Mouse (Mus musculus): ENCODE measurements around the gene Pxn.
"Not testable (repeated sequence)": the region's sequence is repeated elsewhere in the genome, so short reads cannot be mapped to it uniquely, and the experiment has no call there.

Gene Pxn

DNA sequence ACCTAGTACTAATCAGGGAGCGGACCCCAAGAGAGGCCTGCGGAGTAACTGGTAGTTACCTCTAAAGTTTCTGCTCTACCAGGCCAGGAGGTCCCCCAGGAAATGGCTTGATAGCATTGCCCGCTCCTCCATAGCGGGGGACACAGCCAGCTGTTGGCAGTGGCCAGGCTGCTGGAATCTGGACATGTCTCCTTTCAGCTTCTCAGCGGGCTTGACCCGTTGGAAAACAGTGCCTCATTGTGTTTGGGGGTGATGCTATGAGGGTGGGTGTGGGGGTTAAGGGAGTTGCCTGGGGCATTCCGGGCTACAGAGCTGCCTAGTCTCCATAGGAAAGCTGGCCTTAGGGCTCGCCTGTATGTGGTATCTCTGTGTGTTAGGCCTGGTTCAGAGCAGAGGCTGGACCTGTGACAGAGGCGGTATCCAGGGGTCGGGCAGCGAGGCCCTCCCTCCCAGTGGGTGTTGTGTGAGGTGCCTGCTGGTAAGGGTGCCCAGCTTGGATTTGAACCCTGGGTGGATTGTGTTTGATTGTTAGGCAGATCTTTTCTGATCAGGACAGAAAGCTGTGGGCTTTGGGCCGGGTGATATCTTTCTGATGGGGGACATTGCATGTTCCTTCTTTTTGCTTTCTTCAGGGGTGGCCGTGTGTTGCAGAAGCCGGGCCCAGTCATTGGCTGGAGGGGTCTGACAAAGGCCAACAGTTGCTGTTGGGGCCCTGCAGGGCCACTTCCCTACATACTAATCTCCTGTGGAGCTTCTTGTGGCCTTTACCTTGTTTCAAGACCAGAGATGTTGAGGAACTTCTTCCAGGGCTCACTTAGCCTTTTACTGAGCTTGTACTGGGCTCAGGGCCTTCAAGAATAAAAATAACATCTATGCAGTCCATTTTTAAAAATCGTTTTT lies 3.6 kb downstream of the Pxn start:
- no peak for DNase-seq

DNA sequence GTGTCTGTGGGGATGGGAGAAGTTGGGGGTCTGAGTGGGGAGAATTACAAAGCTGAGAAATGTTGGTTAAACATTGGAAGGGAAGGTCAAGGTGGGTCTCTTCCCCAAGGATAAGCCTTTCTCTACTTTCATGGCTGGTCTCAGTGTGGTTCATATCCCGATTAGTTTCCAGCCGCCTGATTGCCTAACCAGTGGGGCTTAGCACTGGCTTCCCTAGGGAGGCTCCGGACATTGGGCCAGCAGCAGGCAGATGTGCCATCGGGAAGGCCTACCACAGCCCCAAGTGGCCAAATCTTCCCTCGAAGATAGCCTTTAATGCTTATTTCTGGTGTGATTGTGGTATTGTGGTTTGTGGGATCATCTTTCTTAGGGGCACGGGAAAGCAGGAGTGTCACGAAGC lies 5.9 kb downstream of the Pxn start:
- DNase-seq: no peak

DNA sequence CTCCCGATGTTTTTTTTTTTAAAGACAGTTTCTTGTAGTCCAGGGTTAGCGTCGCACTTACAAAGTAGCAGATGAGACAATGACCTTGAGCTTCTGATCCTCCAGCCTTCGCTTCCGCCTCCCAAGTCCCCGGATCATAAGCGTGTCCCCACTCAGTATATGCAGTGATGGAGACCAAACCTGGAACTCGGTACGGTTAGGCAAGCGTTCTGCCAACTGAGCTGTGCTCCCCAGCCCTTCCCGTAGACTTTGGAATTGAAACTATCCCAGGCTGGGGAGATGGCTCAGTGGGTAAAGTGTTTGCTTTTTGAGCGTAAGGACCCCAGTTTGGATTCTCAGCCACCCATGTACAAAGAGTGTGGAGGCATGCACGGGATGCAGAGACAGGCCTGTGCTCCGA lies 6.8 kb downstream of the Pxn start:
- DNase-seq: no peak

DNA sequence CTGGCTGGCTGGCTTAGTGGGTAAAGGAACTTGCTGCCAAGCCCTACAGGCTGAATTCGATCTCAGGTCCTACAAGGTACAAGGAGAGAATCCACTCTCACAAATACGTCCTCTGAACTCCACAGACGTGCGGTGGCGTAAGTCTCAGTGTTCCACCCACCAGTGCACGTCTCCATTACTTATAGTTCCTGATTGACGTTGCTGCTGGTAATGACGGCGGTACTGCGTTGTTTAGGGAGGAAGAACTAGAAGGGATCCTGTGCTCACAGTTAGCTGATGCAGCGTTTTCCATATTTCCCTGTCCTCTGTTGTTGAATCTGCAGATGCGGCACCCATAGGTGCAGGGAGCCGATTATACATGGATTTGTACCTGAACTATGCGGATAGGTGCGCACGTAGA lies 7.2 kb downstream of the Pxn start:
- DNase-seq: no peak

DNA sequence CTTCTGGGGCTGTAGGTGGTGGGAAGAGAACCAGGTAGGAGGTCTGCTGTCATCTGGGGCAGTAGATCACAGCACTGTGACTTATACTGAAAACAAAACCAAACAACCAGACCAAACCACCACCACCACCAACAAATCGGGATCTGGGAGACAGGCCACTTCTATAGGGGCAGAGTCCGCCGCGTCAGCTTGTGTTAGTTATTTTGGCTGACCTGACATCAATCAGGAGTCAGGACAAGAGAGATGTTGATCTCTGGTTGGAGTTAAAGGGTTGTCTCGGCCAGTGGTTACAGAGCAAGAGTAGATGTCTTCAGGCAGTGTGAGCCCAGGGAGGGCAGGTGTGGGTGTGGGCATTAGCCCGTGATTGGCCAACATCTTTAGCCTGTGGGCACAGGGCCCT lies 7.9 kb downstream of the Pxn start:
- DNase-seq: no peak

DNA sequence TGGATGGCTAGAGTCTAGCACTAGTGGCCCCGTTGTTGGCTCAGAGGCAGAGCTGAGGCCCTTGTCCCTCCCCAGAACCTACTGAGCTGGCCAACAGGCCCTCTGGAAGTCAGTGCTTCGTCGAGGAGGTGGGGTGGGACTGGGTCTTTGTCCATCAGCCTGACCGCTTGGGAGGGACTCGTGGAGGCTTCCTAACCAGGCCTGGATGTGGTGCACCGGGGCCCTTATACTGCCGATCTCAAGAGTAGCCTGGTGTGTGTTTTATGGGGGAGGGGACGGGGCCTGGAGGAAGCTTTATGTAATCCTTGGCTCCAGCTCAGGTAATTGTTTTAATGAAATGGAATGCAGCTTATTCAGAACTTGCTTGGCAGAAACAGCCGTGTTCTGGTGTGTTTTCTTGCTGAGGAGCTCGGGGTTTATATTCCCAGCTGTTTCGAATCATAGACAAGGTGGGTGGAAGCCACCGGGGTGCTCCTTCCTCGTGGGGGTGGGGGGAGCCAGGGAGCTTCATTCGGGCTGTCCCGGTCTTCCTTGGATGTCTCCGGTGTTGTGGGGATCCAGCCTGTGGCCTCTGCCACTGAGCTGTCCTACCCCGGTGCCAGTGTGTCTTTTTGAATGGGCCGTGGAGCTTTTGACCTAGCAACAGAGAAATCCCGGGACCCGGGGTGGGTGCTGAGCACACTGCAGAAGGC lies 8.6 kb downstream of the Pxn start:
- no peak for DNase-seq

DNA sequence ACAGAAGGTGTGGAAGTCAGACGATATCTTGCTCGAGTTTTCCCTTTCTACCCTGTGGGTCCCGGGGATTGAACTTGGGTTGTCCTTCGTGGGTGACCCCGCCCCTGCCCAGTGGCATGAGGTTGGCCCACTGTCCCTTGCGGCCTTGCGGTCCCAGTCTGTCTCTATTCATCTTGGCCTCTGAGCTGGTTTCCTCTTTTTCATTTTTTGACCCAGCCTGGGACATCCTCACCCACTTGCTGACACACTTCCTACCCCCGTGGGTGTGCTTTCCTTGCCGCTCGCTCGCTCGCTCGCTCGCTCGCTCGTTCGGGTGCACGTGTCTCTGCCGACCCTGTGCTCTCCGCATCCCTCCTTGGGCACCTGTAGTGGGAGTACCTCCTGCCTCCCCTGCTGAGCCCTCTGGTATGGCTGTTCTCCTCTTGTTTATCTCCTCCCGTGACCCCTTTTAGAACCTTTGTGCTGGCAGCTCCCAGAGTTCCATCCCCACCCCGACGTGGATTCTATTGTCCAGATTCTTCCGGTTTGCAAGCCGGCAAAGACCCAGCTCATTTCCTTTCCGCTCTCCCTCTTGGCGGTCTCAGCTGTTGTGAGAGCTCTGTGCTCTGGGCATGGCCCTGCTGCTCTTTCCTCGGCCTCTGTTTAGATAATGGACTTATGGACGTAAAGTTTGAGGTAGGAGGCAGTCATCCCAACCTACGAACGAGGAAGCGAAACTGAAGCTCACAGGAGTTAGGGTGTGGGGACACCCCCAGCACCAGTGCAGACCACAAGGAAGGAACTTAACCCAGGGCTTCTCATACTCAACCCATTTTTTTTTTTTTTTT lies 9.8 kb downstream of the Pxn start:
- no peak for DNase-seq

DNA sequence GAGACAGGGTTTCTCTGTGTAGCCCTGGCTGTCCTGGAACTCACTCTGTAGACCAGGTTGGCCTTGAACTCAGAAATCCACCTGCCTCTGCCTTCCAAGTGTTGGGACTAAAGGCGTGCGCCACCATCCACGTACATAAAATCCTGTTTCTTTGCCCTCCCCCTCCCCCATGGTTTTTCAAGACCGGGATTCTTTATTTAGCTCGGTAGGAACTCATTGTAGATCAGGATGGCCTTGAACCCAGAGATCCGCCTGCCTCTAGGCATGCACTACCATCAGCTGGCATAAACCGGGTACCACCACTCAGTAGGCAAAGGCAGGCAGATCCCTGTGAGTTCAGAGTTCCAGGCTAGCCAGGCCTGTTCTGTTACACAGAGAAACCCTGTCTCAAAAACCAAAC lies 10.4 kb downstream of the Pxn start:
- no peak for DNase-seq

DNA sequence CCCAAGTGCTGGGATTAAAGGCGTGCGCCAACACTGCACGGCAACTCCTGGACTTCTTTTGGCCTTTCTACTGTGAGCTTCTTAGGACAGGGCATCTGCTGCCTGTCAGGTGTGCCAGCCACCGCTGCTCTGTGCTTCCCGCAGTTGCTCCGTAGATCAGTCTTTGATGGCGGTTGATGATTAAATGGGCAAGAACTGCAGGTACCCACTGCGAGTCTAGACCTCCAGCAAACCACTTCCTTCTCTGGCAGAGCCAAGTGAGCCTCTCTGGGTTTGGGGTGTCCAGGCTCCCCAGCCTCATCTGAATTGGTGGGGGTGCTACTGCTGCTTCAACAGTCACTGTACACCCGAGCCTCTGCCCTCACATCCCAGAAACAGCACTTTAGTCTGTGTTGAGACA lies 11.0 kb downstream of the Pxn start:
- DNase-seq: no peak

DNA sequence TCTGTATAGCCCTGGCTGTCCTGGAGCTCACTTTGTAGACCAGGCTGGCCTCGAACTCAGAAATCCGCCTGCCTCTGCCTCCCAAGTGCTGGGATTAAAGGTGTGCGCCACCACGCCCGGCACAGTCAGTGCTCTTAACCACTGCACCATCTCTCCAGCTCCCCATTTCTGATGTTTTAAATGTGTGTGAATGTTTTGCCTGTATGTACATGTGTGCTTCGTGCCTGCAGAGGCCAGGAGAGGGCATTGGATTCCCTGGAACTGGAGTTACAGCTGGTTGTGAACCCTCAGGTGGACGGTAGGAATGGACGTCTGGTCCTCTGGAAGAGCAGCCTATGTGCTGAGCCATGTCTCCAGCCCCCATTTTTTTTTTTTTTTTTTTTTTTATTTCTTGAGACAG lies 11.7 kb downstream of the Pxn start:
- not testable (repeated sequence) for DNase-seq

DNA sequence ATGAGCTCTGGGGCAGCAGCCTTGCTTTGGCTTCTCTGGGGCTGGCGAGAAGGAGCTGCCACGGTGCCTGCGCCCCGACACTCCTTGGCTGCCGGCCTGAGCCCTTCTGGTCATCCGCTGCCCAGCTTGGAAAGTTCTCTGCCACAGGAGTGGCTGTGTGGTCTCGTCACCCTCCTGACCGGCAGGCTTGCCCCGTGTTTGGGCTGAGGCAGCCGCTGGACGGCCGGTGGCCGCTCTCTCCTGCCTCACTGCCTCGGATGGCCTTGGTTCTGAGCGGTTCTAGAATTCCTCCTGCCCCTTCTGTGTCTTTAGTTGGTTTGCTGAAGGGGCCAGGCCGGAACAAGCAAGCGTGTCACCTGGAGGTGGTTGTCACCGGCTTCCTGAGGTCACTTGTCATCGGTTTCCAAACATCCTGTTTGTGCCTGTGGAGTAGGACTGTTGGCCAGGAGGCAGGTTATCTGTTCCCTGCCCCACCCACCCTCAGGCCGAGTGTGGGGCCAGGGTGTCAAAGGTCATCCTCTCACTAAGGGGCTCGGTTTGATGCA lies 13.9 kb downstream of the Pxn start:
- DNase-seq: no peak

DNA sequence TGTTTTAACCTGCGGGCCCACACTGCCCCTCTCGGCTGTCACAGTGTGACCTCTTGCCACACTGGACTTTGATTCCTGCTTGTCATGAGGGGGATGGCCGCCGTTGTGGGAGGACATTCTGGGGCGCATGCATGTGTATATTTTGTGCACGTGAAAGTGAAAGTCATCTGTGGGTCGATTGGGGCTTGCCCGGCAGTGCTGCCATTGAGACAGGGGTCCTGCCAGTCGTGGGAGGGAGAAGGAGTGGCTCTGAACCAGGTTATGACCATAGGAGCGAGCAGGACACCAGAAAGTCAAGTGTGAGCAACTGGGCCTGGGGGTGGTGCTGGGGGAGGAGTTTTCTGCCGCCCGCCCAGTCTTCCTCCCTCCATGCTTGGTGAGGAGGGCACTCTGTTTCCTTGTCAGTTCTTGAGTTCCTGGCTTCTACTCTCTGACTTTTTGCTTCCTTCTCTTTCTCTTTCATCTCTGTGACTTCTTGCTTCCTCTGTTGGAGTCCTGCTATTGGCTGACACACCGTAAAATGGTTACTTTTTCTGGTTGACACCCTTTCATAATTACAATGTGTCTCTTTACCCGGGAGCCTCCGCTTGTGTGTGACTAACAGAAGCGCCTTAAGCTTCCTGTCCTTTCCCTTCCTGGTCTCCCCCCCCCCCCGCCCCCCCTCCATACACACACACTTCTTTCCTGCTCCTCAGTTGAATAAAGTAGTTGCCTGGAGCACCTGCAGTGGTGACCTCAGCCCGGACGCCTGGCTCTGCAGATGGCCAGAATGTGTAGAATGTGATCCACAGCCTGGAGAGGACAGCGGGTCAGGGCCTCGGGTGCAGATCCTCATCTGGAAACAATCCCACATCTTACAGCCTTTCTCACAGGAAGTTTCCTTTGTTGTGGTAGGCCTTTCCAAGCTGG lies 15.3 kb downstream of the Pxn start:
- no peak for DNase-seq

DNA sequence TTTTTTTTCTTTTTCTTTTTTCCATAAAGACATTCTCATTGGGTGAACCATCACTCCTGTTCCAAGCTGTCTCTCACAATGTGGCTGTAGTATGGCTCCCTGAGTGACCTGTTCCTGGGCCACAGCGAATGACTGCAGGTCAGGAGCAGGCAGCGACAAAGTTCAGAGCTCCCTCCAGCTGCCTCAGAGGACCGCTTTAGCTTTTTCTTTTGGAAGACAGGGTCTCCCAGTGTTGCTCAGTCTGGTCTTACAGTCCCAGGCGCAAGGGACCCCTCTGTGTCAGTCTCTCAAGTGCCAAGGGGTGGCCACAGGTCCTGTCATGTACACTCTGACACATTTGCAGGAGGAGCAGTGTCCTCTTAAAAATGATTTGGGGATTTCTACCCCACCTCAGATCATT lies 16.1 kb downstream of the Pxn start:
- DNase-seq: no peak

DNA sequence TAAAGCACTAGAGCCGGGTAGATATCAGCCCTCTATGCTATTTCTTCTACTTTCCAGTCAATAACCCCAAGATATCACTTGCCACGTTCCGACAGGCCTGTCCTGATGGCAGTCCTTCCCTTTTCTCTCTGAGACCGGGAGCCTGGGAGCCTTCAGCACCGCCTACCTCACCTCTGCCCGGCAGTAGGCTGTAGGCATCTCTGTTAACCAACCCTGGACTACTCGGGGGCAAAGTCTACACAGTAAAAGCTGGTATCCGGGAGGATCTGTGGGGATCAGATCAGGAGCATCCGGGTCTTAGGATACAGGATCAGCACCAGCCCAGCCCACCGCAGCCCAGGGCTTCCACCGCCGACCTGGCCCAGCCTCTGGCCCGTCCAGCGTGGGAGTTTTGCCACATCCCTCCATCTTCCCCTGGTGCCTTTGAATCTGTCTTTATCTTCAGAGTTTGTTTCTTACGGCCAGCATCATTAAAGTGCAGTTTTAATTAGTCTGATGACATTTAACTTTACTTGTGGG lies 16.6 kb downstream of the Pxn start:
- DNase-seq: no peak

DNA sequence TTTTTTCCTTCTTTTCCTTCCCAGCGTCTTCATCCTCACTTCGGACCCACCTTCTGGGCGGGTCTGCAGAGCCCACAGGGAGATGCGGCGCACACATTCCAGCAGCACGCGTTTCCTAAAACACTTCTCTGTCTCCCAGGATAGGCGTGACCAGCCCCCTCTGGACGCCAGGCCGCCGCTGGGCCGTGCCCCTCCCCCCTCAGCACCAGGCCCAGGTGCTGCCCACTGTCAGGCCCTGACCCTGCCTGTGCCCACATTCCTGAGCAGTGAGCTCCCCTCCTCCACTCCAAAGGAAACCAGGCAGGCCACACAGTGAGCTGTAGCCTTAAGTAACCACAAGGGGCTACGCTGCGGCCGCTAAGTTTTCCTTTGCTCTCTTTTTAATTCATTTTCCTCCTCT lies 17.5 kb downstream of the Pxn start:
- DNase-seq: no peak

DNA sequence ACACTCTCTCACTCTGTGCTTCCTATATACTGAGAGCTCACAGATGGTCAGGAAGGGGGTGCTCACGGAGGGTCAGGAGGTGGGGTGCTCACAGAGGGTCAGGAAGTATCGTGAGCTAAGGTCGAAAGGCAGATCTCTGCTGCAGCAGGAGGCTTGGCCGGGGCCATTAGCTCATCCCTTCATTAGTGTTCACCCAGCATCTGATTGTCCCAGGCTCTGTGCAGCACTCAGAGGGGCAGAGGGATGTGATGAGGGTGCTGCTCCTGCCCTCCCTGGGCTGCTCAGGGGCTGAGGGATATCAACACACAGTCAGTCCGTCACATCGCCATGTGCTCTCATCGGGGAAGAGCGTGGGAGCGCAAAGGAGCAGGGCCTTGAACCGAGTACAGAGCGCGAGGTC lies 18.0 kb downstream of the Pxn start:
- DNase-seq: no peak

DNA sequence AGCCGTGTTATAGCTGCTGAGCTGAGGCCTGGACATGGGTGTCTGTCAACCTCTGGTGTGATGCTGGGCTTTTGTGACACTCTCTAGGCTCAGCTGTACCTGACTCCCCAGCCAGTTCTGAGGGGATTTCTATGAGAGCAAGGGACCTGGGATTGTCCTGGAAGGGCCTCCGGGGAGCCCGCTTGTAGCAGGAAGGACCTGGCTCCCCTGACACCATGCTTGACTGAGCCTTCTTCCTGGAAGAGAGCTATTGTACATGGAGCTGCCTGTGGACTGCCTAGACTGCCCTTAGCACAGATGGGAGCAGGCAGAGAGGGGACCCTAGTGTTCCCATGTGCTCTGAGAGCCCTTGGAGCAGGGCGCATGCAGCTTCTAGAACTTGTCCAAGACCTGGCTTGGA lies 18.9 kb downstream of the Pxn start:
- DNase-seq: no peak

DNA sequence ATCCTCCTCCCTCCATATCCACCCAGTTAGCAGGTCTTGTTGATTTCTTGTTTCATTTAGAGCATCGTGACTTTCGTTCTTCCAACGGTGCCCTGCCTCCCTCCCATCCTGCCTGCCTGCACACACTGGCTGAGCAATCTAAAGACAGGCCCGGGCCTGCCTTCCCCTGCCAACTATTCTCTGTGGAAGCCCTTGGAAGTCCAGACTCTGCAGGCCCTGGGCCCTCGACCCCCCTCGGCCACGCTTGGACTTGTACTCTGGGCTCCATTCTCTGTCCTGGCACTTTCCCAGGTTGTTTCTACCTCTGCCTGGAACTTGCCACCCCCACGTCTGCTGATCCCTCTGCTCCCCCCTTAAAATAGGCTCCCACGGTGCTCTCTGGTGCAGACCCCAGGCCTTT lies 19.5 kb downstream of the Pxn start:
- DNase-seq: no peak

DNA sequence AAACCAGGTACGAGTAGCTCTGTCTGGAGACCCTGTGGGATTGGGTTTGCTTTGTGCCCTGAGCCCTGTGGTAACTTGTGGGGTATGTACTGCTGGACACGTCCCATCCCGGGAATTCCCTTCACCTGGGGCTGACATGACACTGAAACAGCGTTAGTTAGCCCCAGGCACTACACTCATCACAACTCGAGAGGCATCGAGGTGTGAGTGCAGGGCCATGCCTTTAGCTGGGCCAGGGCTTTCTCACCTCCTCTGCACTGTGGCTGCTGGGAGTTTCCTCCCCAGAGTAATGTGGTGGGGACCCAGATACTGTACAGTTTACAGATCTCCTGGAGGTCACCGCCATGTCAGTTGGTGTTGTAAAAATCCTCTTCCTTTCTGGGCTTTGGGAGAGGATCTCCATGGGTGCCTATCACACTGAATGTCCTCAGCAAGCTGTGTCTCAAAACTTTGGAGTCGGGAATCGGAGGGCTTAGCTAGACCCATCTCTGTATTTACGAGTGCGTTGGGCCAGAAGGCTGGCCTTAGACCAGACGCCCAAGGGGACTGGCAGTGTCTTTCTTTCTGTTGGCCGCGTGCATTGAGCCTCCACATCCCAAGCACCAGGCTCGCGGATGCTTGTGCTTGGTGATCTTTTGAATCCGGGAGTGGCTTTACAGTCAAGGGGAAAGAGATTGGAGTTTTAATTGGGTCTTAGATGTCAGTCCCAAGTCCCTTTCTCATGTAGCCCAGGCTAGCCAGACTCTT lies 20.2 kb downstream of the Pxn start:
- DNase-seq: no peak

DNA sequence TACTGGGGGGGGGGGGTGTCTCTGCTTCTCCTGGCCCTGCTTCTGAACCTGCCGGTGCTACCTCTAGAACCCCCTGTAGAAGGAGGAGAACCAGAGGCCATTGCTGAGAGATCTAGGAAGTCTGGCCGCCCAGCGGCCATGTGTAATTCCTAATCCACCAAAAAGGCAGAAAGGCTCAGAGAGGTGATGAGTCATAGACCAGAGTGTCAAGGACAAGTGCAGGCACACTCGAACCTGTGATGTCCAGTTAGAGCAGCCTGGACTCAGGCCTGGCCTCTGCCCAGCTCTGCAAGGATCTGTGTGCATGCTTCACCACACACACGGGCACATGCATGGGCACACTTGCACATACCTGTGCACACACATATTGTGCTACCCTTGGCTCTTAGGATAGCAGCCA lies 21.7 kb downstream of the Pxn start:
- no peak for DNase-seq

DNA sequence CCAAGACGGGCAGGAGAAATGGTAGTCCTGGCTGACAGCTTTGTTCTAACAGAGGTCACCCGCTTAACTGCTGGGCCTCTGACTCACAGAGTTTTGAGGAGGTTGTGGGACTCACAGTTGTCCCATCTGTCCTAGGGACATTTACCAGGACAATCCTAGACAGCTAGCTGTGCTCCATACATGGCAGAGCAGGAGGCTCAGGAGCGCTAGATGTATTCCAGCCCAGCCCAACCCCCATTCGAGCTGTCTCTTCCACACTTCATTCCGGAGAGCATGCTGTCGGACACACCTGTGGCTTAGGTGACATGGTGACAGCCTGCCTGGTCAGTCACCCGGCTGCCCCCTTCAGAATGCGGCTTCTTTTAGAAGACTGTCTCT lies 22.9 kb downstream of the Pxn start:
- no peak for DNase-seq
